Mouse (Mus musculus) thymus, adult 18-20 months (tissue): Measurements from ENCODE around the gene Smtnl2.
"Not testable (repeated sequence)": the region's sequence is repeated elsewhere in the genome, so short reads cannot be mapped to it uniquely, and the experiment has no call there.

Experiments used
- DNase-seq, 2 experiments: peaks; one replicate each; pipeline ENCODE4 v3.0.0; 2022; ENCODE audit warnings: mixed read lengths in 2 of 2

Smtnl2 gene

GRCm38 (mm10) chr11:72411093-72411921, at the start of gene Smtnl2:
Smtnl2 (minus strand) TSS chr11:72411713.
- peak; percentile 15 to 23 for DNase-seq

DNA sequence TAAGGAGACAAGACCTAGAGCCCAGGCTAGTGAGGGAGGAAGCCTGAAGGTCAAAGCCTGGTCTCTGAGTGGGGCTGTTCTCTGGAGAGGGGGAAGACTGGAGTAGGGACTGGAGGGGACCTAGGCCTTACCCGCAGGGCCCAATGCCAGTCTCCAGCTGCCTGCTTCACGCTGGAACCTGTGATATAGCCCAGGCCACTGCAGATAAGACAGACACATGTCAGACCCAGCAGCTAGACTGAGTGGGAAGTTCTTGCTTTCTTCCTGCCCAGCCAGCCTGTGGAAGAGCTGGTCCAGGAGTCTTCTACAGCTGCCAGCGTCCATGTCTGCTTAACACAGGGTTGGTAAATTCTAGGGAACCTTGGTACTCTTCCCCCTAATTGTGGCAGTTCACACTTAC, 47.0 kb upstream of the Smtnl2 start:
- no peak for DNase-seq

GRCm38 (mm10) chr11:72457995-72458496, 46.5 kb upstream of the Smtnl2 start:
- DNase-seq, result no peak

DNA sequence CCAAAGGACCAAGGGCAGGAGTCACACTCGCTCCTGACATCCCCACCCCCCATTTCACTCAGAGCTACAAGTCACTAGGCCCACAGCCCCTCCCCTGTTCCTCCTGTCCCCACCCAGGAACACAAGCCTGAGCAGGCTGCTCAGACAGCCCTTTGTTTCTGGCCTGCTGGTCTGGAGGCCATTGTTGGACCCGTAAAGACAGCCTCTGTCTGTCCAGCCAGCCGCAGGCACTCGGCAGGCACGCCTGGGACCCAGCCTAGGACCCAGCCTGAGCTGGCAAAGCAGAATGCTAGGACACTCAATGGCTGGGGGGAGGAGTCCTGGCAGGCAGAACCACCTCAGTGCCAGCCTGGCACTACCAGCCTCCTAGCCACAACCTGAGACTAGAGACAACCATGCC, 44.2 kb upstream of the Smtnl2 start:
- DNase-seq, result no peak

GRCm38 (mm10) chr11:72453105-72453953, 41.8 kb upstream of the Smtnl2 start:
- DNase-seq, result no peak

DNA sequence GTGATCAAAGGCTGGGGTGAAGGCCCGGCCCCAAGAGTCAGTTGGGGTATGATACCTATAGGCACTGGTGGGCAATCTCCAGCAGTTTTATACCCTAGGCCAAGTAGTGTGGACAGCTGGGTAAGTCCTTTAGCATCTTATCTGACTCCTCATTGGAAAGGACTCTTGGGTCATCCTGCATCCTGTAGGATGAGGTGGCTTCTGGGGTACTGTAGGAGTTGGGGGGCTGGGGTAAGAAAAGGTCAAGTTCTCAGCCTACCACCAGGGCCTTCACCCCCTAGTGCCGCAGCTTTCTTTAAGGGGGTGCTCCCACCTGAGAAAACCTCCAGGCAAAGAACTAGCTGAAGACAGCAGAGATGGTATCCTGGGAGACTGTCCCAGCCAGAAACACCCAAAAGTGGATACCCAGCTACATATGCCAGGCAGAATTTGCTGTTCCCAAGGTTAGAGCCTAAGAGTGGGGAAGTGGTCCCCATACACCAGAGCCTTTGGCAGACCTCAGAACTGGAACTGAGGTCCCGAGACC, 40.7 kb upstream of the Smtnl2 start:
- DNase-seq, result no peak

DNA sequence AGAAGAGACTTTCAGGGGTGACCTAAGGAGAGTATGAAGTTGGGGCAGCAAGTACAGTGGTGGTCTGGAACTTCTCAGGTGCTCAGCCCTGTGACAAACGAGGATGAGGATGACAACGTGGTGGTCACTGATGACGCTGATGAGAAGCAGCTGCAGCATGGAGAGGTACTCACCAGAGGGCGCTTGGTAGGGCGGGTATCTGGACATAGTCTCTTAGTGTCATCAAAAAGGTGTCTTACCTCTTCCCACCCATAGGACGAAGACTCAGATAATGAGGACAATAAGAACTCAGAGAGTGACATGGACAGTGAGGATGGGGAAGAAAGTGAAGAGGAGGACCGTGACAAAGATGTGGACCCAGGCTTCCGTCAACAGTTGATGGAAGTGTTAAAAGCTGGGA, 36.0 kb upstream of the Smtnl2 start:
- DNase-seq, result no peak

- DNase-seq, result no peak
Measured at GRCm38 (mm10) chr11:72446311-72447105, 35.0 kb upstream of the Smtnl2 start.

DNA sequence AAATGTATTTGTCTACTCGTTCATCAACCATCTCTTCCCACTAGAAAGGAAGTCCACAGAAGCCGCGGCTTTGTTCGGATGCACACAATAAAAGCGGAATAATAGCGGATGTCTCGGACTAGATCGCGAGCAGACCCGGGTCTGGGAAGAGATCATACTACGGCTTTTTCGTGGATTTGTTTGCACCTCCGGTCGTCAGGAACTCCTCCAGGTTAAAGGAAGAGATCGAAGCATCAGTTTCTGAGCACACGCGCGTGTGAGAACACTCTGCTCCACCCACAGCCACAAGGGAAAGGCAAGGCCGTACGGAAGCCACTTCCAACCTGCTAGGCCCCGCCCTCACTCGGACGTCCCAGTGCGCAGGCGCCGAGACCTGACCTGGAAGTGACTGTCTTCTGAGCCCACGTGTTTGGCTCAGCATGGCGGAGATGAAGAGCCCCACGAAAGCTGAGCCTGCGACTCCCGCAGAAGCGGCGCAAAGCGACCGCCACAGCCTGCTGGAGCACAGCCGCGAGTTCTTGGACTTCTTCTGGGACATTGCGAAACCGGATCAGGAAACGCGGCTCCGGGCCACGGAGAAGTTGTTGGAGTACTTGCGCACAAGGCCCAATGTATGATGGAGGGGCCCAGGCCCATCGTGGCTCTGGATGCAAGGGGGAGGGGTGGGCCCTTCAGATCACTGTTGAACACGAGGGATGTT, 29.6 kb upstream of the Smtnl2 start, which contains the start of gene Mybbp1a:
Gene Mybbp1a (plus strand): TSS at position 391 of the 700 bp plus-strand sequence.
- DNase-seq, result peak; percentile 96 to 97

DNA sequence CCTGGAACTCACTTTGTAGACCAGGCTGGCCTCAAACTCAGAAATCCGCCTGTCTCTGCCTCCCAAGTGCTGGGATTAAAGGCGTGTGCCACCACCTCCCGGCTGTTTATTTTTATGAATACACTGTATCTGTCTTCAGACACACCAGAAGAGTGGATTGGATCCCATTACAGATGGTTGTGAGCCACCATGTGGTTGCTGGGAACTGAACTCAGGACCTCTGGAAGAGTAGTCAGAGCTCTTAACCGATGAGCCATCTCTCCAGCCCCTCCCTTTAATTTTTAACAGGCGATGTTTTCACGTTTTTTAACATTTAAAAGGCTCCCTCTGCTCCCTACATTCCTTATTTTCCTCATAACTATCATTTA, 29.1 kb upstream of the Smtnl2 start:
- DNase-seq, result not testable (repeated sequence)

GRCm38 (mm10) chr11:72438411-72438810, 26.9 kb upstream of the Smtnl2 start:
- no peak for DNase-seq

DNA sequence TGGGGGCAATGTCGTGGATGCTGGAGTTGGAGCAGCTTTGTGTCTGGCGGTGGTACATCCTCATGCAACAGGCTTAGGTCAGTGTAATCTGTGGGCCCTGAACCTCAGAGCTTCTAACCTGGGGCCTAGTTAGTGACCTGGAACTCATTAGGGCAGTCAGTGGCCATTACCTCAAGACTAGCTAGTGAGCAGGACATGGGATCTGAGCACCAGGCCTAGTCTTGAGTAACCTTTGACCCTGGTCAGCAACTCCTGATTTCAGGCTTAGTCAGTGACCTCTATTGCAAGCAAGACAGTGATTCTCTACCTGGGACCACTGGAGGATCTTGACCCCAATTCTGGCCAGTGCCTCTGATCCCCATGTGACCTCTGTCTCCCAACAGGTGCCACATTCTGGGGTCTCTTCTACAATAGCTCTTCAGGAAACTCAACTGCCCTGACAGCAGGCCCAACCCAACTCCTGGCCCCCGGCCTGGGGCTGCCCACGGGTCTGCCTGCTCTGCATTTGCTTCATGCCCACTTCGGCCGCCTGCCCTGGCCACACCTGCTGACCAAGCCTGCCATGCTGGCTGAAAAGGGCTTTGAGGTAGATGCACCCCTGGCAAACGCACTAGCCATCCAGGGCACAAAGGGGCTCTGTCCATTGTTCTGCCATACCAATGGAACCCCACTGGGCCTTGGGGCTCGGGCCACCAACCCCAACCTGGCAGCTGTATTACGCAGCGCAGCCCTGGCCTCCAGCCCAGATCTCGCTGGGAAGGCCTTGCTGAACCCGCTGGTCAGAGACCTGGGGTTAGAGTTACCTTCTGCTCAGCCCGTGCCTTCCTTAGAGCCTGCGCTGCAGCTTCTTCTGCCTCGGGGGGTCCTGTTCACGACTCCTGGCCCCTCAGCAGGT, 25.5 kb upstream of the Smtnl2 start:
- no peak for DNase-seq

- DNase-seq, result no peak
Measured at GRCm38 (mm10) chr11:72436271-72436670, 24.8 kb upstream of the Smtnl2 start.

GRCm38 (mm10) chr11:72435694-72436045, 24.2 kb upstream of the Smtnl2 start:
- no peak for DNase-seq

DNA sequence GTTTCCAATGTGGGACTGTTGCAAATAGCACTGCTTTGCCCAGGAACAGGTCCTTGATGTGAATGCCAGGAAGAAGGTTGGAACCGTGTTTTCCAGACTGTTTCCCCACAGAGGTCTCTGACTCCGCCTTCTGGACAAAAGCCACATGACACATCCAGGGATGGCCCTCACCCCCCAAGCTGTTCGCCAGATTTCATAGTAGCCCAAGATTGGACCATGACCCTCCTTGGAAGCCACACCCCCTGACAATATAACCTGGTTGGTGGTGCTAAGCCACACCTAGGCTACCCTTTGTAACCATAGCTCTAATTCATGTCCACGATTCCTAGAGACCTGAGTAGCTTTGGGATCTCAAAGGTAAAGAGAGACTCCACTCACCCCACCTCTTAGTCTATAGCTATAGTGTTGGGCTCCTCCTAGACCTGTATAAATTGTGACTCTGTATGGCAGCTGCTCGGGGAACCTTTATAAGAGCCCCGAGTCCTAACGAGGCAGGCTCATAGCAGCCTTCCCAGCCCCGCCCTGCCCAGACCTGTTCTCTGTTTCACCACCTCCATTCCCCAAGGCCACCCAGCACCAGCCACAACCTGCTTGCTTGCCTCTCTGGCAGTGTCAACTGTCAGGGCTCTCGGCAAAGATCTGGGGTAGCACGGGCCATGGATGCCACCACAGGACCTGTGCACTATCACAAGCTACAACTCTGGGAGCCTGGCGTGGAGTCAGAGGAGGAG, 23.6 kb upstream of the Smtnl2 start, which contains the start of gene Ggt6:
Gene Ggt6 (plus strand): TSS at position 564 of the 731 bp plus-strand sequence.
- no peak for DNase-seq

DNA sequence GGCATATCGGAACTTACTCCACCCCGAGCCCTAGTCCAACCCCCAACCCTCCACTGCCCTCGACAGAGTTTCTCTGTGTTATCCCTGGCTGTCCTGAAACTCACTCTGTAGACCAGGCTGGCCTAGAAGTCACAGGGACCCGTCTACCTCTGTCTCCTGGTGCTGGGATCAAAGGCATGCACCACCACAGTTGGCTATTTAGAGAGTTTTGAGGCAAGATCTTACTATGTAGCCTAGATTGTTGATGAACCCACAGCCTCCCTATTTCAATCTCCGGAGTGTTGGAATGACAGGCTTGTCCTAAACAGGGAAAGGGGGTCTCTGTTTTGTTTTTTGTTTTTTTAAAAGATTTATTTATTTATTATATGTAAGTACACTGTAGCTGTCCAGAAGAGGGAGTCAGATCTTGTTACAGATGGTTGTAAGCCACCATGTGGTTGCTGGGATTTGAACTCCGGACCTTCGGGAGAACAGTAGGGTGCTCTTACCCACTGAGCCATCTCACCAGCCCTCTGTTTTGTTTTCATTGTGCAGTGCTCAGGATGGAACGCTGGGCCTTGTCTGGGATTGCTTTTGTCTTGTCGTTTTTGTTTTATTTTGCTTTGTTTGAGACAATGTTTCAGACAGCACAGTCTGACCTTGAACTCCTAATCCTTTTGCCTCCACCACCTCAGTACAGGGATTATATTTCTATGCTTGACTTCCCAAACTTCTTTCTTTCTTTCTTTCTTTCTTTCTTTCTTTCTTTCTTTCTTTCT, 19.0 kb upstream of the Smtnl2 start:
- DNase-seq, result not testable (repeated sequence)

DNA sequence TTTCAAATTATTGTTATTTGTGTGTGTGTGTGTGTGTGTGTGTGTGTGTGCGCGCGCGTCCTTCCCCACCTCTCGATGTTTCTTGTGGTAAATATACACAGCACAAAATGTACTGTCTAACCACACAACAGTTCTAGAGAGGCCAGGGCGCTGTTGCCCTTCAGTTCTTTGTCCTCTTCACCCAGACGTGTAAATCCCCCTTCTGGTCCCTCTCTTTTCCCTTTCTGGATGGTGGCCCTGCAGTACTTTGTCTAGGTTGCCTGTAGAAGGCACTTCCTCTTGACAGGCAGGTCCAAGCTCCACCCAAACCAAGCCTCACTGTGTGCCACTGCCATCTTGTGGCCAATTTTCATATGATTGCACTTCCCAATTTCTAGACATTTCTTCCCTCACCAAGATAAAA, 17.8 kb upstream of the Smtnl2 start:
- DNase-seq, result peak; percentile 35 to 61

GRCm38 (mm10) chr11:72428694-72429093, 17.2 kb upstream of the Smtnl2 start:
- DNase-seq, result peak; percentile 46 to 66

DNA sequence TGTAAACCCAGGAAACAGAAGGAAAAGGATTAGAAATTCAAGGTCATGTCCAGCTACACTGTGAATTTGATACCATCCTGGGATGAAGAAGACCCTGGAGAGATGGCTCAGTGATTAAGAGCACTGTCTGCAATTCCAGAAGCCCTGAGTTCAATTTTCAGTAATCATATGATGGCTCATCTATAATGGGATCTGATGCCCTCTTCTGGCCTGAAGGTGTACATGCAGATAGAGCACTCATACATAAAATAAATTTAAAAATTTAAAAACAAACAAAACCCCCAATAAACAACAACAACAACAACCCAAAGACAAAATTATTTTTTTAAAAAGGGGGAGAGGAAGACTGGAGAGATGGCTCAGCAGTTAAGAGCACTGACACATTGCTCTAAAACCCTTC, 15.4 kb upstream of the Smtnl2 start:
- DNase-seq, result no peak
